Mouse (Mus musculus): ENCODE measurements around the gene Zswim1.
"Not testable (repeated sequence)": the region's sequence is repeated elsewhere in the genome, so short reads cannot be mapped to it uniquely, and the experiment has no call there.

The Zswim1 gene

GRCm38 (mm10) chr2:164793772-164794171 is 28.7 kb upstream of the Zswim1 start:
- DNase-seq: no peak

GRCm38 (mm10) chr2:164794293-164794692 is 28.2 kb upstream of the Zswim1 start:
- DNase-seq: peak; percentile 85

- DNase-seq: no peak
Observed at GRCm38 (mm10) chr2:164795868-164796267, 26.6 kb upstream of the Zswim1 start.

- DNase-seq: not testable (repeated sequence)
Observed at GRCm38 (mm10) chr2:164798554-164798953, 23.9 kb upstream of the Zswim1 start.

GRCm38 (mm10) chr2:164800252-164801004 is 22.1 kb upstream of the Zswim1 start:
- DNase-seq: peak; percentile 25

GRCm38 (mm10) chr2:164803201-164803920 is 19.1 kb upstream of the Zswim1 start:
- DNase-seq: peak; percentile 27

GRCm38 (mm10) chr2:164803921-164804313 is 18.6 kb upstream of the Zswim1 start:
- DNase-seq: no peak

- DNase-seq: peak; percentile 100
Observed at GRCm38 (mm10) chr2:164804533-164805331, 17.8 kb upstream of the Zswim1 start, which contains the start of the genes Acot8 and Zswim3. Gene Acot8, minus strand, starts transcription at chr2:164804882. Gene Zswim3, plus strand, starts transcription at chr2:164805098.

GRCm38 (mm10) chr2:164805332-164805718 is 17.2 kb upstream of the Zswim1 start:
- DNase-seq: no peak

GRCm38 (mm10) chr2:164806614-164807013 is 15.9 kb upstream of the Zswim1 start:
- no peak for DNase-seq

- no peak for DNase-seq
Observed at GRCm38 (mm10) chr2:164813557-164813956, 8.9 kb upstream of the Zswim1 start.

GRCm38 (mm10) chr2:164815348-164815747 is 7.1 kb upstream of the Zswim1 start:
- DNase-seq: no peak

GRCm38 (mm10) chr2:164815821-164816220 is 6.7 kb upstream of the Zswim1 start:
- no peak for DNase-seq

- DNase-seq: no peak
Observed at GRCm38 (mm10) chr2:164817206-164817605, 5.3 kb upstream of the Zswim1 start.

GRCm38 (mm10) chr2:164817703-164818102 is 4.8 kb upstream of the Zswim1 start:
- no peak for DNase-seq

GRCm38 (mm10) chr2:164821060-164821459 is 1.4 kb upstream of the Zswim1 start:
- DNase-seq: no peak

GRCm38 (mm10) chr2:164823181-164823585 is 697 bp downstream of the Zswim1 start:
- no peak for DNase-seq

GRCm38 (mm10) chr2:164823969-164824368 is 1.5 kb downstream of the Zswim1 start:
- no peak for DNase-seq

GRCm38 (mm10) chr2:164825521-164825920 is 3.0 kb downstream of the Zswim1 start:
- no peak for DNase-seq

GRCm38 (mm10) chr2:164827146-164827850 is 4.8 kb downstream of the Zswim1 start:
- DNase-seq: no peak

GRCm38 (mm10) chr2:164828437-164828836 is 6.0 kb downstream of the Zswim1 start, which contains the start of gene Spata25:
Gene Spata25, minus strand, starts transcription at chr2:164828537.
- DNase-seq: no peak

GRCm38 (mm10) chr2:164829090-164829489 is 6.6 kb downstream of the Zswim1 start:
- no peak for DNase-seq

GRCm38 (mm10) chr2:164831029-164831428 is 8.5 kb downstream of the Zswim1 start:
- DNase-seq: peak; percentile 12

Data from kidney, adult 18-20 months (tissue).